Mouse (Mus musculus): ENCODE results near the gene Cd248.

Gene Cd248

GRCm38 (mm10) chr19:5067867-5068569 is at the start of gene Cd248:
Cd248 (plus strand) TSS chr19:5068078.
- in situ Hi-C loops (cut with MboI, MseI): no loop called here

- in situ Hi-C loops (cut with MboI, MseI): no loop called here
Measured at GRCm38 (mm10) chr19:5018191-5018590, 49.7 kb upstream of the Cd248 start.

- in situ Hi-C loops (cut with MboI, MseI): no loop called here
Measured at GRCm38 (mm10) chr19:5021416-5021815, 46.5 kb upstream of the Cd248 start.

GRCm38 (mm10) chr19:5023621-5024479 is 44.0 kb upstream of the Cd248 start, which contains the start of gene Slc29a2:
Slc29a2 (plus strand) TSS chr19:5023860.
- in situ Hi-C loops (cut with MboI, MseI): no loop called here

- in situ Hi-C loops (cut with MboI, MseI): no loop called here
Measured at GRCm38 (mm10) chr19:5026111-5026510, 41.8 kb upstream of the Cd248 start.

- in situ Hi-C loops (cut with MboI, MseI): no loop called here
Measured at GRCm38 (mm10) chr19:5032686-5033085, 35.2 kb upstream of the Cd248 start.

- in situ Hi-C loops (cut with MboI, MseI): no loop called here
Measured at GRCm38 (mm10) chr19:5036577-5036976, 31.3 kb upstream of the Cd248 start.

- in situ Hi-C loops (cut with MboI, MseI): no loop called here
Measured at GRCm38 (mm10) chr19:5037678-5038571, 30.0 kb upstream of the Cd248 start.

GRCm38 (mm10) chr19:5038709-5039156 is 29.1 kb upstream of the Cd248 start, which contains the start of the genes B4gat1 and AC124502.3:
B4gat1 (plus strand) TSS chr19:5038826.
AC124502.3 (plus strand) TSS chr19:5038891.
- in situ Hi-C loops (cut with MboI, MseI): no loop called here

GRCm38 (mm10) chr19:5039301-5040114 is 28.4 kb upstream of the Cd248 start:
- in situ Hi-C loops (cut with MboI, MseI): no loop called here

GRCm38 (mm10) chr19:5040862-5041523 is 26.9 kb upstream of the Cd248 start, which contains the start of gene Brms1:
Brms1 (plus strand) TSS chr19:5041354.
- in situ Hi-C loops (cut with MboI, MseI): no loop called here

- in situ Hi-C loops (cut with MboI, MseI): no loop called here
Measured at GRCm38 (mm10) chr19:5041588-5041987, 26.3 kb upstream of the Cd248 start.

GRCm38 (mm10) chr19:5045531-5045930 is 22.3 kb upstream of the Cd248 start:
- in situ Hi-C loops (cut with MboI, MseI): no loop called here

- in situ Hi-C loops (cut with MboI, MseI): no loop called here
Measured at GRCm38 (mm10) chr19:5048138-5049056, 19.5 kb upstream of the Cd248 start.

GRCm38 (mm10) chr19:5049325-5049724 is 18.6 kb upstream of the Cd248 start:
- in situ Hi-C loops (cut with MboI, MseI): no loop called here

- in situ Hi-C loops (cut with MboI, MseI): no loop called here
Measured at GRCm38 (mm10) chr19:5050047-5050905, 17.6 kb upstream of the Cd248 start, which contains the start of gene Rin1. Rin1 (plus strand) TSS chr19:5050481.

- in situ Hi-C loops (cut with MboI, MseI): no loop called here
Measured at GRCm38 (mm10) chr19:5051031-5051430, 16.8 kb upstream of the Cd248 start.

GRCm38 (mm10) chr19:5051515-5051914 is 16.4 kb upstream of the Cd248 start:
- in situ Hi-C loops (cut with MboI, MseI): no loop called here

All from T-helper 2 cell (primary cell).